Mouse (Mus musculus) A20 (cell line): ENCODE data around the gene Adad1.

Source experiments
- DNase-seq: peaks from one replicate; pipeline ENCODE4 v3.0.0-alpha.2; 2011; ENCODE audit warnings: low read depth, low spot score

The Adad1 gene

DNA sequence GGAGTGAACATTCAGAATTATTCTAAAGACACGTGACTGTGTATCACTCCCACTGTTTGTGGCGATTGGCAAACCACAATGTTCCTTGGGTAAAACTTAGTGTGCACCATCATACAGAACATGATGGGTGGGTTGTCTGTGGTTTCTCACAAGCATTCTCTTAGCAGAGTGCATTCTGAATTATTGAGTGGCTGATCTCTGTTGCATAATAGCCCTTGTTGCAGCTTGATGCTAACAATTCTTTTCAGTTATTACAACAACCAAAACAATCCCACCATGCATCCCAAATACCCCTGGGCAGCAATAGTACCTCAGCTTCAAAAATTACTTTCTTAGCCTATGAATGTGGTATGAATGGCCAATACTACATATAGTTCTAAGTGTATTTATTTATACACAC, 106.0 kb downstream of the Adad1 start:
- DNase-seq, result no peak
